Mouse (Mus musculus) liver, embryonic 14.5 days (tissue): ENCODE data around the gene Gm49711. TPM values are rescaled to one million over a fixed set of nuclear protein-coding genes. Genes with fewer than 3 reads are reported as not detected.

Experiments
- ATAC-seq: fragments of 200-750 bp; cut with Nextera tagmentation; 2 replicates; pipeline ENCODE4 v1.8.0; 2017; ENCODE audit warnings: moderate number of reproducible peaks, mild to moderate bottlenecking, moderate library complexity; ENCODE audit not compliant: insufficient read depth
- DNase-seq, 3 experiments: peaks; one replicate each; pipeline ENCODE4 v3.0.0-alpha.2; 2012 to 2013; ENCODE audit warnings: low read depth in 3 of 3, low spot score in 3 of 3
- H3K27ac ChIP-seq: fragments of 300-500 bp; sonication (generic); 2 replicates; pipeline ENCODE4 v1.5.1; 2014; ENCODE audit warnings: moderate library complexity, mild to moderate bottlenecking, control low read depth, inconsistent platforms
- H3K27me3 ChIP-seq: fragments of 300-500 bp; sonication (generic); 2 replicates; pipeline ENCODE4 v1.6.1; 2014; ENCODE audit warnings: mild to moderate bottlenecking, low read length, moderate library complexity; ENCODE audit not compliant: control insufficient read depth, insufficient read depth
- H3K36me3 ChIP-seq: fragments of 300-500 bp; sonication (generic); replicated peaks from 2 replicates; pipeline ENCODE4 v1.6.1; 2014; ENCODE audit warnings: low read depth; ENCODE audit not compliant: control insufficient read depth, insufficient read depth
- H3K4me1 ChIP-seq, 2 experiments: fragments of 200-500 bp in 1 of 2; fragments of 300-500 bp in 1 of 2; sonication (generic) in 1 of 2; replicated peaks; 2 replicates each; pipeline ENCODE4 v1.6.1; 2012 to 2014; ENCODE audit warnings: antibody characterized with exemption in 1 of 2, inconsistent platforms in 1 of 2, low read length in 1 of 2; ENCODE audit not compliant: control insufficient read depth in 2 of 2, insufficient read depth in 2 of 2
- H3K4me2 ChIP-seq: fragments of 300-500 bp; sonication (generic); 2 replicates; pipeline ENCODE4 v1.6.1; 2014; ENCODE audit warnings: low read depth, mild to moderate bottlenecking, control low read depth, moderate library complexity
- H3K4me3 ChIP-seq, 2 experiments: fragments of 200-500 bp in 1 of 2; fragments of 300-500 bp in 1 of 2; sonication (generic) in 1 of 2; 2 replicates each; pipeline ENCODE4 v1.5.1; 2012 to 2014; ENCODE audit warnings: low read depth in 2 of 2, low read length in 2 of 2, mild to moderate bottlenecking in 2 of 2, control low read depth in 1 of 2, inconsistent platforms in 1 of 2, moderate library complexity in 1 of 2; ENCODE audit not compliant: insufficient read depth in 1 of 2
- H3K9ac ChIP-seq: fragments of 300-500 bp; sonication (generic); replicated peaks from 2 replicates; pipeline ENCODE4 v1.6.1; 2014; ENCODE audit warnings: mild to moderate bottlenecking, control low read depth, moderate library complexity
- H3K9me3 ChIP-seq: fragments of 300-500 bp; sonication (generic); 2 replicates; pipeline ENCODE4 v1.6.1; 2016; ENCODE audit warnings: low read length, mixed read lengths; ENCODE audit not compliant: control insufficient read depth
- CTCF ChIP-seq: IDR thresholded peaks from 2 replicates; pipeline ENCODE4 v1.5.1; 2016; ENCODE audit warnings: antibody characterized with exemption, low read depth, control low read depth
- EP300 ChIP-seq: IDR thresholded peaks from 2 replicates; pipeline ENCODE4 v1.6.1; 2016; ENCODE audit warnings: antibody characterized with exemption, low read depth
- WGBS: fragments of 180-500 bp; shearing (Covaris S2); extraction: QIAGEN DNeasy Blood & Tissue Kit; methylation state at CpG from one replicate; pipeline ENCODE4 v1.1.7; 2014; ENCODE audit not compliant: insufficient replicate concordance; 5-methylcytosine and 5-hydroxymethylcytosine counted together
- polyA plus RNA-seq, 2 experiments: library from polyadenylated mRNA; depleted of rRNA in 1 of 2; stranded (reverse) in 1 of 2; unstranded in 1 of 2; fragments of >200 nt; fragmentation: Nextera tagmentation in 1 of 2; extraction: Ambion mirVana in 1 of 2; gene quantifications; 2 replicates each; pipeline versions ENCODE4 v1.2.1 to v1.2.3; 2012 to 2014

The Gm49711 gene
- polyA plus RNA-seq, 2 experiments, result not detected

DNA sequence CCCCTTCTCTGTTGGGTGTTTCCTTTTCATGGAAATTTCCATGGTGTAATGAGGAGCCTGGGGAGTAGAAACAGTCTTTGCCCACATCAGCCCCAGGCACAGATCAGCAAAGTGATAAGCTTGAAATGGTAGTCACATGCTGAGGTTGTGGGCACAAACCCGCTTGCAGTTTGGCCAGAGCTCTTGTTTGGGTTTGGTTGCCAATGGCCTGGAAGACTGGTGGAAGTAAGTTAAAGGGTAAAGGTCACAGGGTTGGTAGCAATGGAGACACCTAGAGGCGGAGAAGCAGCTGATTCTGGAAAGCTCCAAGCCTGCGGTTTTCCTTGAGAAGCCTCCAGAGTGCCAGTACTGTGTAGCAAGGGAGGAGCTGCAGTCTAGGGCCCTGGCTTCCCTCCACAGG is 47.5 kb downstream of the Gm49711 start:
- Histone ChIP-seq H3K4me1 (no peaks in the 10 kb centered on the region), H3K27ac (no peak overlapping the region), H3K9me3 (no peaks in the 10 kb centered on the region), H3K36me3 (no peaks in the 10 kb centered on the region), H3K9ac (no peak overlapping the region), H3K27me3 (no peaks in the 10 kb centered on the region), H3K4me3 (no peak overlapping the region), H3K4me2 (no peak overlapping the region)
- ATAC-seq, result no peak
- DNase-seq, result no peak
- 59% methylated on average over 3 of the region's 3 CpGs for WGBS
- no peak for TF ChIP-seq CTCF
- no peak for TF ChIP-seq EP300

DNA sequence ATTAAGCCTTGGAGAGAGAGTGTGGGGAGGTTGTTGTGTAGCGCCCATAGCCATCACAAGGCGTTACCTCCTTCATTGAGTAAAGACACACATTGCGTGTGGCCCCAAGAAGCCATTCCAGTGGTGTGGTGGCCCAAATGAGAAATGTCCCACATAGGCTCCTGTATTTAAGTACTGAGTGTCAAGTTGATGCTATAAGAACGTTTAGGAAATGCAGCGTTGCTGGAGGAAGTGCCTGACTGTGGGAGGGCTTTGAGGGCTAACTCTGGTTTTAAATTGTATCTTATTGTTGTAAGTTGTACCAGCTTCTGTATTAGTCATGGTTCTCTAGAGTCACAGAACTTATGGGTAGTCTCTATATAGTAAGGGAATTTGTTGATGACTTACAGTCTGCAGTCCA is 49.2 kb downstream of the Gm49711 start:
- 75% methylated on average over 5 of the region's 5 CpGs for WGBS
- DNase-seq (no peak), ATAC-seq (no peak)
- Histone ChIP-seq H3K4me1 (no peaks in the 10 kb centered on the region), H3K9me3 (no peaks in the 10 kb centered on the region), H3K27me3 (no peaks in the 10 kb centered on the region), H3K9ac (no peak overlapping the region), H3K36me3 (no peaks in the 10 kb centered on the region), H3K27ac (no peak overlapping the region), H3K4me2 (no peak overlapping the region), H3K4me3 (no peak overlapping the region)
- no peak for TF ChIP-seq CTCF
- no peak for TF ChIP-seq EP300

DNA sequence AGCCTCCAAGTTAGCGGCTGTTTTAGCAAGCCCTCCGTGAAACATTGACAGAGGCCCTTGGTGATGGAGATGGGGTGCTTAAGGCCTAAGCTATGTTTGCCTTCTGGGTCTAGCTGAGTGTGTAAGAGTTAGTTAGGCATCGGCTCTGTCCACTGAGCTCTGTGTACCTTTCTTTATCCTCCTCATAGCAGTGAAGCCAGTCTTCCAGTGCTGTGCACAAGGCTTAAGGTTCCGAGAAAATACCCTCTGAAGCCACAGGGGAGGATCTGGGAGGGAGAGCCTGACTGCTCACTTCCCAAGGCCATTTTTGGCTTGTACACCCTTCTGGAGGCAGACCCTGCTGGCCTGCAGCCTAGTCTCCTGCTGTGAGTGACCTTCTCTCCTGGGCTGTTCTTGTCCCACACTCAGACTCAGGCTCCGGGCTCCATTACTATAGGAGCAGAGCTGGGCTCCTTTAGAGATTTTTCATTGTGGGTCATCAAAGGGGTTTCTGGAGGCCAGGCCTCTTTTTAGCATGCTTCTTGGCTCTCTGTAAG is 56.7 kb downstream of the Gm49711 start:
- no peak overlapping the region for H3K4me3 ChIP-seq
- H3K4me2 ChIP-seq, result no peak overlapping the region
- H3K9me3 ChIP-seq, result no peaks in the 10 kb centered on the region
- DNase-seq, result no peak
- H3K27ac ChIP-seq, result no peak overlapping the region
- 70% methylated on average over 5 of the region's 5 CpGs for WGBS
- H3K27me3 ChIP-seq, result no peaks in the 10 kb centered on the region
- ATAC-seq, result no peak
- TF ChIP-seq CTCF, result no peak
- no peaks in the 10 kb centered on the region for H3K36me3 ChIP-seq
- H3K4me1 ChIP-seq, result no peaks in the 10 kb centered on the region
- H3K9ac ChIP-seq, result no peak overlapping the region

DNA sequence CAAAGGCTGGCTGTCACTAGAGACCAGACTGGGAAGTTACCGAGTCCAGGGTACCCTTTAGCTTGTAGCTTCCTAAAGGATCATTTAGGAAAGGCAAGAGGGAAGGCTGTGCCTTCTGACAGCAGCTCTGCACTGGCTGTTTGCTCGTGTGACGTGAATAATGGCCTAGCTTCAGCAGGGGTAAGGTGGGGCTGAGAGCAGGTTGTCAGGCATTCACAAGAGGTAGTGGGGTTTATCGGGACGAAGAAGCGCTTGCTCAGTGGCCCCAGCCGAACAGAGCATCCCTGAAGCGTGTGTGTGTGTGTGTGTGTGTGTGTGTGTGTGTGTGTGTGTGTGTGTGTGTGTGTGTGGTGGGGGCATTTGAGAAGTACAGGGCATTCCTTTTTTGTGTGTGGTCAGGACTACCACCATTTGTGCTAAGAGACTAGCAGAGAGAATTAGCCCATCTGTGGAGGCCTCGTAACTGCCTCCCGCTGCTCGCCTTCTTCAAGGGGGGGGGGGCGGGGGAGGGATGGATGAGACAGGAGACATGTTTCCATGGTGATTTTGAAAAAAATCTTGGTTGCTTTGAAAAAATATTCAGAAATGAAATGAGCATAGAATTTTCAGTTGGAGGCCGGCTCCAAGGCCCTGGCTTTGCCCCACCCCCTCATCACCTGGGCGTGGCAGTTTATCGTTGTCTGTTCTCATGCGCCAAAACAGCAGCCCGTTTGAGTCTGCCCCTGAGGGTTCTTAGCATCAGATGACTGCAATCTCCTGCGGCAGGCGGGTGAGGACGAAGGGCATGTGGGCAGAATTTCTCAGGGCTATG is 57.7 kb downstream of the Gm49711 start:
- 45% methylated on average over 20 of the region's 20 CpGs for WGBS
- Histone ChIP-seq H3K4me1 (no peaks in the 10 kb centered on the region), H3K27me3 (no peaks in the 10 kb centered on the region), H3K36me3 (no peaks in the 10 kb centered on the region), H3K4me3 (no peak overlapping the region), H3K27ac (no peak overlapping the region), H3K9me3 (no peaks in the 10 kb centered on the region), H3K9ac (no peak overlapping the region), H3K4me2 (no peak overlapping the region)
- peak; percentile 7 to 29 (median 20) for DNase-seq
- TF ChIP-seq EP300 (no peak), CTCF (no peak)
- ATAC-seq, result peak; percentile 53; the same call in 1 of the 2 replicates

DNA sequence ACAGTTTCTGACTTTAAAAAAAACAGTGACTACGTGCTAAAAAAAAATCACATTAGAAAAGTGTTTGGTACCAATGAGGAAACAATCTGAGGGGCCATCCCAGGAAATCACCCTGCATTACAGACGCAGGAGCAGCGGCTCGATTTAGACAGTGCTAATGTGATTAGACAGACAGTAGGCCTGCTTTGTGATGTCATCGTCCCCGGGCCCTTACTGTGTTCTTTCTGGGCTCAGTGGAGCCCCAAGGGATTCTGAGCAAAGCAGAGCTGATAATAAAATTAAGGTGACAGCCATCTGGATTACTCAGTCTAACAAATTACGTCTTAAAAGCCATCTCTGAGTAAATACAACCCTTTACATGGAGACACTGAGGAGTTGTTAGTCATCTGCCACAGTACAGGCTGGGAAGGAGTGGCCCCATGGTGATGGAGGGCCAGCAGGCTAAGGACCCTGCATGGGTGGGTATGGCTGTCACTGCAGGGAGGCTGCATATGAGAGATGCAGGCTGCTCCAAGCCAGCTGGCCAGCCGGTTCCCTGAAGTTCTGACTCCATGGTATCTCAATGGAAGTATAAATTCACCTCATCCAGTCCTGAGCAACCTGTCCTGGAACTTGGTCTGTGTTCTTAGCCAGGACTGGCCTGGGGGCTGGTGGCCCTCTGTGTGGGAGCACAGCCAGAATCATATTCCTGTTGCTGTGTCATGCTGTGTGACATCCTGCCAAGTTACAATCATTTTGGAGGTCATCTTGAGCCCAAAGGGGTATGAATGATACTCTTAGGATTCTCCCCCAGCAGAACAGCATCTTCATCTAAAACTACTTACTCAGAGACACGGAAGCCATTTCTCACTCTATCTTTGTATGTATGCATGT is 59.5 kb downstream of the Gm49711 start:
- Histone ChIP-seq H3K9me3 (no peaks in the 10 kb centered on the region), H3K9ac (no peak overlapping the region), H3K4me1 (no peaks in the 10 kb centered on the region), H3K27me3 (no peaks in the 10 kb centered on the region), H3K4me2 (no peak overlapping the region), H3K27ac (no peak overlapping the region), H3K36me3 (no peaks in the 10 kb centered on the region), H3K4me3 (no peak overlapping the region)
- TF ChIP-seq CTCF, result no peak
- TF ChIP-seq EP300, result no peak
- 69% methylated on average over 9 of the region's 9 CpGs for WGBS
- ATAC-seq, result no peak
- DNase-seq, result no peak
